Mouse (Mus musculus) C2C12 (cell line): ENCODE results near the gene Meis1. TPM values are rescaled to one million over a fixed set of nuclear protein-coding genes. Genes with fewer than 3 reads are reported as not detected.

Experiments used
- H3K27me3 ChIP-seq: one replicate; pipeline ENCODE4 v1.6.1; 2011; ENCODE audit not compliant: control insufficient read depth, insufficient read depth, insufficient read length
- H3K36me3 ChIP-seq: one replicate; pipeline ENCODE4 v1.6.1; 2011; ENCODE audit not compliant: control insufficient read depth, insufficient read depth
- H3K4me3 ChIP-seq: one replicate; pipeline ENCODE4 v1.5.1; 2011; ENCODE audit warnings: mild to moderate bottlenecking, control low read depth; ENCODE audit not compliant: poor library complexity, insufficient read depth, severe bottlenecking
- H3K79me2 ChIP-seq: one replicate; pipeline ENCODE4 v1.6.1; 2011; ENCODE audit not compliant: control insufficient read depth, insufficient read depth
- H3K79me3 ChIP-seq: one replicate; pipeline ENCODE4 v1.6.1; 2011; ENCODE audit warnings: low read depth, control low read depth
- H3ac ChIP-seq: one replicate; pipeline ENCODE3; 2011; ENCODE audit warnings: low read depth; ENCODE audit not compliant: control insufficient read depth, insufficient read length
- CEBPB ChIP-seq: IDR thresholded peaks from one replicate; pipeline ENCODE4 v1.6.1; 2011; ENCODE audit warnings: low read depth, mild to moderate bottlenecking, control low read depth, moderate library complexity
- CTCF ChIP-seq: IDR thresholded peaks from one replicate; pipeline ENCODE4 v1.5.1; 2011; ENCODE audit not compliant: control insufficient read depth, insufficient read depth, insufficient read length
- FOSL1 ChIP-seq: IDR thresholded peaks from one replicate; pipeline ENCODE4 v1.8.0; 2011; ENCODE audit warnings: mild to moderate bottlenecking, low read length; ENCODE audit not compliant: poor library complexity, insufficient read depth, severe bottlenecking
- MAX ChIP-seq: IDR thresholded peaks from one replicate; pipeline ENCODE4 v1.6.1; 2011; ENCODE audit warnings: mild to moderate bottlenecking, control low read depth
- MYOD1 ChIP-seq: IDR thresholded peaks from one replicate; pipeline ENCODE4 v1.6.1; 2011; ENCODE audit warnings: low read depth; ENCODE audit not compliant: control insufficient read depth, insufficient read length
- MYOG ChIP-seq: IDR thresholded peaks from one replicate; pipeline ENCODE4 v1.6.1; 2011; ENCODE audit not compliant: control insufficient read depth, insufficient read length; ENCODE audit errors: extremely low read depth
- USF1 ChIP-seq: IDR thresholded peaks from one replicate; pipeline ENCODE4 v1.6.1; 2011; ENCODE audit warnings: low read depth, mild to moderate bottlenecking, control low read depth, moderate library complexity
- polyA plus RNA-seq: library from polyadenylated mRNA; unstranded; fragments of >200 nt; fragmentation: generic; extraction: Trizol; gene quantifications from one replicate; pipeline ENCODE4 v1.2.1, GENCODE M21; 2012; ENCODE audit warnings: missing spikeins

Meis1 gene
- polyA plus RNA-seq, 1 experiment = 6.8 TPM

- H3K79me2 ChIP-seq = peaks cover 27% of the 10 kb centered on the region
- no peak overlapping the region for H3ac ChIP-seq
- no peak for TF ChIP-seq CTCF
- TF ChIP-seq FOSL1 = no peak
- no peak for TF ChIP-seq MYOG
- no peaks in the 10 kb centered on the region for H3K79me3 ChIP-seq
- no peaks in the 10 kb centered on the region for H3K27me3 ChIP-seq
- H3K4me3 ChIP-seq = no peak overlapping the region
- H3K36me3 ChIP-seq = peaks cover 6% of the 10 kb centered on the region
Measured at GRCm38 (mm10) chr11:18944972-18945625, 73.7 kb downstream of the Meis1 start.

GRCm38 (mm10) chr11:18944209-18944608 is 74.6 kb downstream of the Meis1 start:
- Histone ChIP-seq H3ac (no peak overlapping the region), H3K36me3 (peaks cover 6% of the 10 kb centered on the region), H3K79me3 (no peaks in the 10 kb centered on the region), H3K4me3 (no peak overlapping the region), H3K79me2 (peaks cover 24% of the 10 kb centered on the region), H3K27me3 (no peaks in the 10 kb centered on the region)
- TF ChIP-seq MYOD1 = no peak
- no peak for TF ChIP-seq MYOG
- TF ChIP-seq FOSL1 = no peak
- TF ChIP-seq CEBPB = no peak

GRCm38 (mm10) chr11:18942990-18943389 is 75.8 kb downstream of the Meis1 start:
- Histone ChIP-seq H3K4me3 (no peak overlapping the region), H3K79me3 (no peaks in the 10 kb centered on the region), H3K27me3 (no peaks in the 10 kb centered on the region), H3K79me2 (peaks cover 12% of the 10 kb centered on the region), H3ac (no peak overlapping the region), H3K36me3 (peaks cover 3% of the 10 kb centered on the region)
- TF ChIP-seq MAX (no peak), MYOD1 (no peak), CEBPB (no peak), CTCF (no peak), MYOG (no peak), USF1 (no peak), FOSL1 (no peak)

GRCm38 (mm10) chr11:18940916-18941315 is 77.9 kb downstream of the Meis1 start:
- H3K36me3 ChIP-seq = peaks cover 1% of the 10 kb centered on the region
- TF ChIP-seq MYOG (no peak), FOSL1 (peak; percentile 24), CTCF (no peak), CEBPB (no peak)
- H3ac ChIP-seq = no peak overlapping the region
- H3K79me3 ChIP-seq = no peaks in the 10 kb centered on the region
- no peak overlapping the region for H3K4me3 ChIP-seq
- peaks cover 8% of the 10 kb centered on the region for H3K79me2 ChIP-seq
- H3K27me3 ChIP-seq = no peaks in the 10 kb centered on the region

GRCm38 (mm10) chr11:18934921-18935320 is 83.9 kb downstream of the Meis1 start:
- Histone ChIP-seq H3K4me3 (no peak overlapping the region), H3K36me3 (peaks cover 19% of the 10 kb centered on the region), H3K27me3 (no peaks in the 10 kb centered on the region), H3ac (no peak overlapping the region), H3K79me3 (peaks cover 8% of the 10 kb centered on the region), H3K79me2 (peaks cover 11% of the 10 kb centered on the region)
- TF ChIP-seq CTCF (no peak), MYOG (no peak), FOSL1 (no peak), USF1 (no peak), MYOD1 (no peak), CEBPB (no peak), MAX (no peak)

- no peak overlapping the region for H3K4me3 ChIP-seq
Measured at GRCm38 (mm10) chr11:18931001-18931874, 87.5 kb downstream of the Meis1 start.

More at GRCm38 (mm10) chr11:18931001-18931874, 87.5 kb downstream of the Meis1 start:
- Histone ChIP-seq H3ac (no peak overlapping the region), H3K27me3 (no peaks in the 10 kb centered on the region), H3K79me2 (peaks cover 12% of the 10 kb centered on the region), H3K36me3 (peaks cover 19% of the 10 kb centered on the region), H3K79me3 (peaks cover 8% of the 10 kb centered on the region)
- TF ChIP-seq MAX (no peak), FOSL1 (no peak), MYOD1 (no peak), CTCF (no peak), USF1 (no peak), MYOG (no peak), CEBPB (no peak)
